Mouse (Mus musculus): ENCODE data around the gene Ifngr1.

- TF ChIP-seq CTCF (IDR thresholded peaks at IDR 0.05; ENCODE audit: low read depth, low read length) (no peak), POLR2A (IDR thresholded peaks at IDR 0.05; ENCODE audit: insufficient read depth, low read length) (no peak)
Measured at GRCm38 (mm10) chr10:19567481-19567880, 24.3 kb upstream of the Ifngr1 start.

All from ES-Bruce4 (cell line).